Mouse (Mus musculus): ENCODE data around the gene Gpr107.
"Not testable (repeated sequence)": the region's sequence is repeated elsewhere in the genome, so short reads cannot be mapped to it uniquely, and the experiment has no call there.

Gene Gpr107

GRCm38 (mm10) chr2:31156846-31157245 is 4.7 kb downstream of the Gpr107 start:
- no peak for DNase-seq (ENCODE audit: low read depth, low spot score)

DNA sequence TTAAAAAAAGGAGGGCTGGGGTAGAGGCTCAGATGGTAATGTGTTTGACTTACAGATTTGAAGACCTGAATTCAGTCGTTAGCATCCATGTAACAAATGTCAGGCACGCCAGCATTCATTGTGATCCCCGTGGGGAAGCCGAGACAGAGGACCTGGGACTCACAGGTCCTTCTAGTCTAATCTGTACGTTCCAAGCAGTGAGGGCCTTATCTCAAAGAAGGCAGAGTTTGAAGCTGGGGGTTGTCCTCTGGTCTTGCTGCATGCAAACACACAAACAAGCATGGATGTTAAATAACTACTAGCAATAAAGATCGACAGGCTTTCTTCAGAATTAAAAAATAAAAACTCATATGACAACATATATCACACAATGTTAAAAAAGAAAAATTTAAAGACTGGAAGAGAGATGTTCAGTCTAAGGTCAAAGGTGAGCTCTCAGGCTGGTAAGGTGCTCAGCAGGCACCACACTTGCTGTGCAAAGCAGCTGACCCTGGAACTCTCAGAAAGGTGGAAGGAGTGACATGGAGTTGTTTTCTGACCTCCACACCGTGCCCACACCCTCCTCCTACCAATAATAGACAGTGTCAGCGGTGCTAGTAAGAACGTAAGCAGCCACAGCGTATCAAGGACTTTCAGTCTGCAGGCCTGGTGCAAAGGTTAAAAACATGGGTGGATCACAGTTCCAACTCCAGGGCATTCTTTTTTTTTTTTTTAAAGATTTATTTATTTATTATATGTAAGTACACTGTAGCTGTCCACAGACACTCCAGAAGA is 8.2 kb downstream of the Gpr107 start:
- no peak for DNase-seq (ENCODE audit: low read depth, low spot score)

DNA sequence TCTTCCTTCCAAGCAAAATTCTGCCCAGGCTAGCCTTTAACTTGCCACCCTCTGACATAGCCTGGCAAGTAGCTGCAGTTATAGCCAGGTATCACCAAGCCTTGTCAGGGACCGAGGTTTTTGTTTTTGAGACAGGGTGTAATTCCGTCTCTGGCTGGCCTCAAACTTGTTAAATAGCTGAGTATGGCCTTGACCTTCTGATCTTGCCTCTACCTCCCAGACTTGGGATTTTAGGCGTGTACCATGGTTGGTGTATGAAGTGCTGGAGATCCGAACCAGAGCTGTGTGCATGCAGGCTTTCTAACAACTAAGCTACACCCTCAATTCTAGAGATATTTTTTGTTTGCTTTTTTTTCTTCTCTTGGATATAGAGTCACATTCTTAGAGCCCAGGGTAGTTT is 9.5 kb downstream of the Gpr107 start:
- DNase-seq (ENCODE audit: low read depth, low spot score), result no peak

- DNase-seq (ENCODE audit: low read depth, low spot score), result no peak
Measured at GRCm38 (mm10) chr2:31163361-31164118, 11.4 kb downstream of the Gpr107 start.

GRCm38 (mm10) chr2:31164841-31165455 is 12.8 kb downstream of the Gpr107 start:
- DNase-seq (ENCODE audit: low read depth, low spot score), result no peak

- DNase-seq (ENCODE audit: low read depth, low spot score), result no peak
Measured at GRCm38 (mm10) chr2:31165529-31165928, 13.4 kb downstream of the Gpr107 start.

- DNase-seq (ENCODE audit: low read depth, low spot score), result not testable (repeated sequence)
Measured at GRCm38 (mm10) chr2:31167571-31167970, 15.5 kb downstream of the Gpr107 start.

GRCm38 (mm10) chr2:31169001-31169400 is 16.9 kb downstream of the Gpr107 start:
- no peak for DNase-seq (ENCODE audit: low read depth, low spot score)

DNA sequence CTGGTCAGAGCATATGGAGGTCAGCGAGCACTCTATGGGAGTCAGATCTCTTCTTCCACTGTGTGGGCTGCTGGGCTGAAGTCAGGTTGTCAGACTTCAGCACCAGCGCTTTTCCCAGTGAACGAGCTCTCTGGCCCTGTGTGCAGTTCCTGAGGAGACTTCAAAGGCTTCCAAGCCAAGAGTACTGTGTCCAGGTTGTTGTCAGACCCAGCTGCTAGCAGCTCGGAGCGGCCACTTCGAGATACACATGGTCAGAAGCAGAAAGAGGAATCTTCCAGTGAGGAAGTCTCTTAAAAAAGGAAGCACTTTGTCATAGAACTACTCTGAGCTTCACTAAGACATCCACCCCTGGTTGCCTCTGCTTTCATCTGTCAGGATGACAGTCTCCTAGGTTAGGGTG is 18.0 kb downstream of the Gpr107 start:
- no peak for DNase-seq (ENCODE audit: low read depth, low spot score)

GRCm38 (mm10) chr2:31172001-31172400 is 19.9 kb downstream of the Gpr107 start:
- DNase-seq (ENCODE audit: low read depth, low spot score), result no peak

DNA sequence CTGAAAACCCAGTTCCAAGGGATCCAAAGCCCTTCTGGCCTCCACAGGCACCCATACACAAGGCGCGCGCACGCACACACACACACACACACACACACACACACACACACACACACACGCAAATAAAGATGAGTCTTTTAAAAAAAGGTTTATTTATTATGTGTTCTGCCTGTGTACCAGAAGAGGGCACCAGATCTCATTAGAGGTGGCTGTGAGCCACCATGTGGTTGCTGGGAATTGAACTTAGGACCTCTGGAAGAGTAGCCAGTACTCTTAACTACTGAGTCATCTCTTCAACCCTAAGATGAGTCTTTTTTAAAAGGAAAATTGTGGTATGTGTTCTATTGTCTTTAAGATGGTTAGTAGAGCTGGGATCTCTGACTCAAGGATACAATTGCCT is 20.4 kb downstream of the Gpr107 start:
- DNase-seq (ENCODE audit: low read depth, low spot score), result no peak

DNA sequence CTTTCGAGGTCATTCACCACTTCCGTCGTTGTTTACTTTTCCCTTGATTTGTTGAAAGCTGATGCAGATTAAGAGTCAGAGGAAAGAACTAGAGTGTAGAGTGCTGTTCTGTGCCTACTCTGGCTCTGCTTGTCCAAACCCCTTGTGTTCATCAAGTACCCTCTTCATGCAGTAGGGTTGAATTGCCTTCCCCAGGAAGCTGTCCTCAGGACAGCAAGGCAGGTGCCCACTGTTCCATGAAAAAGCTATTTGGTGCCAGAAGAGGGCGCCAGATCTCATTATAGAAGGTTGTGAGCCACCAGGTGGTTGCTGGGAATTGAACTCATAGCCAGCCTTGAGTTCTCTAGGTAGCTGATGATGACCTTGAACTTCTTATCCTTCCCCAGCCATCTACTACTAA is 21.2 kb downstream of the Gpr107 start:
- DNase-seq (ENCODE audit: low read depth, low spot score), result no peak

DNA sequence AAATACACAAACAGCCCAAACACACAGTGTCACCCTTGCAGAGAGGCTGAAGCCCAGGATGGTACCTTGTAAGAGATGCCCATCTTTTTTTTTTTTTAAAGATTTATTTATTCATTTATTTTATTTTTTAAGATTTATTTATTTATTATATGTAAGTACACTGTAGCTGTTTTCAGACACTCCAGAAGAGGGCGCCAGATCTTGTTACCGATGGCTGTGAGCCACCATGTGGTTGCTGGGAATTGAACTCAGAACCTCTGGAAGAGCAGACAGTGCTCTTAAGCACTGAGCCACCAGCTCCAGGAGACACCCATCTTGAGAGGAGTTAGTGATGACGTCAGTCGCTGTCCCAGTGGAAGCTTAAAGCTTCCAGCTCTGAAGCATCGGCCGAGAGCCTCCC is 26.5 kb downstream of the Gpr107 start:
- not testable (repeated sequence) for DNase-seq (ENCODE audit: low read depth, low spot score)

DNA sequence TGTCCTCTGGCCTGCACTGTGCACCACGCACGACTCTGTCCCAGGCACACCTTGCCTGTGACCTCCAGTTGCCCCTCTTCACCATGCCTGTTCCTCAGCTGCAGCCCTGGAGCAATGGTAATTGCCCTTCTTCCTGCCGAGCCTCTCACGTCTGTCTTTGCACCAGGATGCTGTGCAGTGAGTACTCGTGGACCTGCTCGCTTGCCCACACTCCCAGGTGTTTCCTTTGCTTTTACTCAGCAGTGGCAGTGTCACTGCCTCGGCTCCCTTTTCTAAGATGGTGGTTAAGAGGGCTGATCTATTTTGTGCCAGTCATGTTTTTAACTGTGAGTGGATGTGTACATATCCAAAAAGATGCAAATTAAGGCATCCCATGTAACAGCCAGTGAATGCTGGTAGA is 27.4 kb downstream of the Gpr107 start:
- DNase-seq (ENCODE audit: low read depth, low spot score), result no peak

GRCm38 (mm10) chr2:31180081-31180551 is 28.0 kb downstream of the Gpr107 start:
- no peak for DNase-seq (ENCODE audit: low read depth, low spot score)

- no peak for DNase-seq (ENCODE audit: low read depth, low spot score)
Measured at GRCm38 (mm10) chr2:31182786-31183330, 30.7 kb downstream of the Gpr107 start.

DNA sequence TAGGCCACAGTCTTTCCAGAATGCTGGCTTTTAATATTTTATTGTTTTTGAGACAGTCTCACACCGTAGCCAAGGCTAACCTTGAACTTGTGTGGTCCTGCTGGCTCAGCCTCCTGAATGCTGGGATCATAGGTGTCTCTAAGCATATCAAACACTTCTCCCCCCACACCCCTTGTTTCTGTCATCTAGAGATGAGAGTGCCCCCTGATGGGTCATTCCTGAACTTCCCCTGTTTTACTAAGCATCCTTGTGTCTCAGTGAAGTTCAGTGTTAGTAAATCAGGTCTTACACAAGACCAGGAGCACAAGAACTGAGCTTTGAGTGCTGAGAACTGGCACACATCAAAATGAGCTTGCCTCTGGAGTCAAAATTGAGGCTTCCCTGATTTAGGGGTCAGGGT is 31.7 kb downstream of the Gpr107 start:
- no peak for DNase-seq (ENCODE audit: low read depth, low spot score)

GRCm38 (mm10) chr2:31188691-31189090 is 36.6 kb downstream of the Gpr107 start:
- DNase-seq (ENCODE audit: low read depth, low spot score), result no peak

DNA sequence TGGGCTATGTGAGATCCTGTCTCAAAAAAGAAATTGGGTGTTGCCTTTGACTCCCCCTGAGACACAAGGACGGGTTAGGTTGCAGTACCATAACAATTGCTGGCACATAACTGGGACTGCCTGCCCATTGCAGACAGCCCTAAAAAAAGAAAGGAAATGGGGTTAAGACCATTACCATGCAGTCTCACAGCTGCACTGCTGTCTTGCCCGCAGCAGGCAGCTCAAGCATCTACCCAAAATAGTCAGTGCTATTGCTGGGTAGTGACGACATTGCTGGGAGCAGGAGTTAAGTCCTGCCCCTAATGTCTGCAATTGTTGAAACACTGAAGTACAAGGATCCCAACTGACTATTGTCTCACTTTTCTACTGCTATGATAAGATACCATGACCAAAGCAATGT is 37.5 kb downstream of the Gpr107 start:
- DNase-seq (ENCODE audit: low read depth, low spot score), result no peak

DNA sequence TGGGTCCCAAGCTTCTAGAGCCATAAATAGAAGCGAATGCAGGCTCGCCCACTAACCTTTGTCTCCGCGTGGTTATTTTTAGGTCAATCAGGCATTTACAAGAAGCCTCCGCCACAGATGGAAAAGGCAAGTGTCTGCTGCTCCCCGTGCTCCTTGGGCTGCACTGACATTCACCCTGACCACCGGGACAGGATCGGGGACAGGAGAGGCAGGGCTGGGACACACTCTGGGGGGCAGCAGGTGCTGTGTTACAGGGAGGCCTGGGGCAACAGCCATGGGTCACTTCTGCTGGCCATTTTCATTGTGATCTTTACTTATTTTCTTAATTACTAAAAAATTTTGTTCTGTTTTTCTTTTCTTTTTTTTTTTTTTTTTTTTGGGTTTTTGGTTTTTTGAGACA is 39.6 kb downstream of the Gpr107 start:
- DNase-seq (ENCODE audit: low read depth, low spot score), result no peak

DNA sequence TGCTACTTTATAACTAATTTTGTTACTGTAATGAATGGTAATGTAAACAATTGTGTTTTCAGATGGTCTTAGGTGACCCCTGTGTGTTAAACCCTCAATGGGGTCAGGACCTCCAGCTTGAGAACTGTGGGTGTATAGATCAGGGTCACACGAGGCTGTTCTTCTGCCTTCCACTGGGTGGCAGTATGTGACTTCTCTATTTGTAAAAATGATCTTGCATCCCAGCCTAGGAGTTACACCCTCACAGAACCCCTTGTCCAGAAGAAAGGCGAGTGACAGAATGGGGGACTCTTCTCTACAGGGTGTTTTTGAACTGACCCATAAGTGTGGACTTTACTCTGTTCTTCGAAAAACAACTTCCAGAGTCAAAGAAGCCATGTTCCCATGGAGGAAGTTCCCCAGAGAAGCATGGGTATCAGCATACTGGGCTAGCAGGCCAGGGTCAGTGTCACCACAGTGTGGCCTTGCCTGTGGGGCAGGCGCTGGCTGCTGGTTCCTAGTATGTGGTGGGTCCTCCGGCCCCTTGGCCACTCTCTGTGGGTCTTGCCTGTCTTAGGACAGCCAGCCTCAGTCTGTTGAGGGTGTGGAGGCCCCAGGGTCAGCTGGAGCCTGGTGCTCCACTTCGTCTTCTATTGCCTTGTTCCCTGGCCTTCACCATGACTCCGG is 42.4 kb downstream of the Gpr107 start:
- DNase-seq (ENCODE audit: low read depth, low spot score), result no peak

DNA sequence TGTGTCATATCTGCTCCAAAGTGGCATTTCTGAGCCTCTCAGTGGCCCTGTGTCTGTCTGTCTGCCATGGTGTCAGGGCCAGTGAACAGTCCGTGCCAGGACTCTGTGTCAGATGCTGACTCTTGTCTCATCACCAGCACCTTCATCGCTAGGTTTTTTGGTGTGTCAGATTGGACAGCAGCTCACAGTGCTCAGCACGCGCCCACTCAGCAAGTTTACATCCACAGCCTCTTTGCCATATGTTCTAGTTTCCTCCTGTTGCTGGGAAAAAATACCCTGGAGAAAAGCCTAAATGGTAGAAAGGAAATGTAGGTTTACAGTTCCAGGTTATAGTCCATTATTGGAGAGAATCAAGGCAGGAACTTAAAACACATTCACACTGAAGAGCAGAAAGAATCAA is 46.5 kb downstream of the Gpr107 start:
- no peak for DNase-seq (ENCODE audit: low read depth, low spot score)

Measured in c-Kit-negative CD71-positive TER-119-positive erythroid progenitor cells, embryonic 14.5 days (primary cell).